In genomic region chr13:20207126-20207525, GRCm38 (mm10) we compare ENCODE assay signal across 12 mouse cellular contexts.
DNase-seq lines count a peak whose midpoint lies in the region; ATAC-seq and TF ChIP-seq lines count a peak whose summit lies in the region.
"Had no signal": no experiment of that assay in that cellular context is flagged by ENCODE, and none has a peak within 500 bp of the region (broad histone marks: within the 10 kb centered on the region; RNA-seq: fewer than 3 reads in every experiment).

No protein-coding gene starts in this region.

- H3K36me3 ChIP-seq in stomach, embryonic 16.5 days (ENCODE audit: control insufficient read depth, insufficient read depth, low read length): no peaks in the 10 kb centered on the region
- no peaks in the 10 kb centered on the region for H3K36me3 ChIP-seq in stomach, postnatal 0 days (ENCODE audit: control insufficient read depth, insufficient read depth, low read length)
- H3K36me3 ChIP-seq in neural tube, embryonic 15.5 days: no peaks in the 10 kb centered on the region
- H3K36me3 ChIP-seq in midbrain, embryonic 10.5 days: no peaks in the 10 kb centered on the region
- H3K36me3 ChIP-seq: neural tube, embryonic 12.5 days had no signal

- H3K27me3 ChIP-seq in stomach, embryonic 16.5 days (ENCODE audit: control insufficient read depth, insufficient read depth, low read length): no peaks in the 10 kb centered on the region
- no peaks in the 10 kb centered on the region for H3K27me3 ChIP-seq in stomach, postnatal 0 days (ENCODE audit: control insufficient read depth, insufficient read depth, low read length)
- H3K27me3 ChIP-seq in neural tube, embryonic 15.5 days (replicated peaks): no peaks in the 10 kb centered on the region
- H3K27me3 ChIP-seq in midbrain, embryonic 10.5 days (ENCODE audit: low read depth, poor library complexity, severe bottlenecking): no peaks in the 10 kb centered on the region
- H3K27me3 ChIP-seq: neural tube, embryonic 12.5 days had no signal

- no peak for TF ChIP-seq CTCF in layer of hippocampus, adult 2 months (conservative IDR thresholded peaks at IDR 0.05)
- no peak for TF ChIP-seq CTCF in stomach, postnatal 0 days (IDR thresholded peaks at IDR 0.05; ENCODE audit: low read depth)

- no peaks in the 10 kb centered on the region for H3K9me3 ChIP-seq in stomach, embryonic 16.5 days (replicated peaks; ENCODE audit: control insufficient read depth, low read length)
- no peaks in the 10 kb centered on the region for H3K9me3 ChIP-seq in stomach, postnatal 0 days (ENCODE audit: control insufficient read depth, low read length)
- no peaks in the 10 kb centered on the region for H3K9me3 ChIP-seq in neural tube, embryonic 15.5 days (replicated peaks)
- H3K9me3 ChIP-seq in midbrain, embryonic 10.5 days (replicated peaks): no peaks in the 10 kb centered on the region
- H3K9me3 ChIP-seq: neural tube, embryonic 12.5 days had no signal

- no peak for ATAC-seq in stomach, embryonic 16.5 days (ENCODE audit: insufficient read depth, low FRiP score)
- no peak for ATAC-seq in stomach, postnatal 0 days (ENCODE audit: low FRiP score, low TSS enrichment)
- peak; percentile 55; the same call in 1 of the 2 replicates for ATAC-seq in neural tube, embryonic 15.5 days (ENCODE audit: low FRiP score)
- ATAC-seq: activated CD4-positive, CD25-positive, alpha-beta regulatory T cell, adult 4 months had no signal

- H3K27ac ChIP-seq in layer of hippocampus, adult 2 months: peak overlapping the region; percentile 70
- H3K27ac ChIP-seq in stomach, embryonic 16.5 days (ENCODE audit: low read length): 0 out of 2 replicates have a peak overlapping the region, but pooled peaks have one; percentile 19
- H3K27ac ChIP-seq in stomach, postnatal 0 days (replicated peaks): no peak overlapping the region
- no peak overlapping the region for H3K27ac ChIP-seq in neural tube, embryonic 15.5 days (replicated peaks)
- no peak overlapping the region for H3K27ac ChIP-seq in midbrain, embryonic 10.5 days (replicated peaks)
- H3K27ac ChIP-seq: neural tube, embryonic 12.5 days had no signal

- DNase-seq in layer of hippocampus, adult 2 months (ENCODE audit: low spot score in 2 of 2): peak in 1 of 2 experiments; percentile 34
- no peak for DNase-seq in layer of hippocampus, adult 9-10 months (ENCODE audit: low spot score)
- no peak for DNase-seq in stomach, postnatal 0 days (ENCODE audit: low spot score)
- DNase-seq in ovary, postnatal 14 days (ENCODE audit: low spot score): no peak
- no peak for DNase-seq in midbrain, embryonic 10.5 days (ENCODE audit: low spot score)
- DNase-seq: cerebellum, adult 11 months; heart, postnatal 10 days; lung, postnatal 4 days had no signal

- no peak overlapping the region for H3K9ac ChIP-seq in stomach, embryonic 16.5 days (ENCODE audit: low read length)
- no peak overlapping the region for H3K9ac ChIP-seq in stomach, postnatal 0 days (ENCODE audit: low read length)
- no peak overlapping the region for H3K9ac ChIP-seq in neural tube, embryonic 15.5 days (replicated peaks)
- H3K9ac ChIP-seq: neural tube, embryonic 12.5 days had no signal

- H3K4me1 ChIP-seq in stomach, embryonic 16.5 days (ENCODE audit: control insufficient read depth, insufficient read depth, low read length): 0 out of 2 replicates have a peak, but pooled peaks cover 2% of the 10 kb centered on the region
- H3K4me1 ChIP-seq in stomach, postnatal 0 days (replicated peaks; ENCODE audit: control insufficient read depth, insufficient read depth): no peaks in the 10 kb centered on the region
- H3K4me1 ChIP-seq in neural tube, embryonic 15.5 days: no peaks in the 10 kb centered on the region
- H3K4me1 ChIP-seq in midbrain, embryonic 10.5 days: no peaks in the 10 kb centered on the region
- H3K4me1 ChIP-seq: neural tube, embryonic 12.5 days had no signal

- TF ChIP-seq EP300 in stomach, postnatal 0 days (optimal IDR thresholded peaks at IDR 0.05): no peak

- 71% methylated on average over 5 of the region's 5 CpGs for WGBS in stomach, embryonic 16.5 days
- WGBS in stomach, postnatal 0 days: 77% methylated on average over 5 of the region's 5 CpGs
- WGBS in neural tube, embryonic 15.5 days: 63% methylated on average over 5 of the region's 5 CpGs
- 78% methylated on average over 5 of the region's 5 CpGs for WGBS in midbrain, embryonic 10.5 days

- H3K4me3 ChIP-seq in layer of hippocampus, adult 2 months: no peak overlapping the region
- H3K4me3 ChIP-seq in stomach, embryonic 16.5 days (replicated peaks; ENCODE audit: low read length): no peak overlapping the region
- no peak overlapping the region for H3K4me3 ChIP-seq in stomach, postnatal 0 days (ENCODE audit: low read depth, low read length)
- no peak overlapping the region for H3K4me3 ChIP-seq in neural tube, embryonic 15.5 days (replicated peaks)
- no peak overlapping the region for H3K4me3 ChIP-seq in midbrain, embryonic 10.5 days
- H3K4me3 ChIP-seq: neural tube, embryonic 12.5 days had no signal

- H3K4me2 ChIP-seq in stomach, embryonic 16.5 days (ENCODE audit: low read depth, low read length): no peak overlapping the region
- no peak overlapping the region for H3K4me2 ChIP-seq in stomach, postnatal 0 days (replicated peaks; ENCODE audit: low read depth)
- no peak overlapping the region for H3K4me2 ChIP-seq in neural tube, embryonic 15.5 days
- H3K4me2 ChIP-seq: neural tube, embryonic 12.5 days had no signal

Comparison
In these comparisons a context has a peak if more than half of its experiments do, and no peak if none do; other contexts are left out.
1. H3K27ac ChIP-seq: peak in layer of hippocampus, adult 2 months (single experiment) and stomach, embryonic 16.5 days (single experiment); none in stomach, postnatal 0 days (single experiment), neural tube, embryonic 15.5 days (single experiment) and midbrain, embryonic 10.5 days (single experiment).